Mouse (Mus musculus) heart, postnatal 0 days (tissue): ENCODE measurements around the gene Slc6a5. TPM values are rescaled to one million over a fixed set of nuclear protein-coding genes. Genes with fewer than 3 reads are reported as not detected.

Experiments used
- ATAC-seq: fragments of 200-750 bp; cut with Nextera tagmentation; 2 replicates; pipeline ENCODE4 v1.8.0; 2017; ENCODE audit warnings: low read depth, moderate number of reproducible peaks, moderate library complexity; ENCODE audit not compliant: insufficient read depth
- DNase-seq: peaks from one replicate; pipeline ENCODE4 v3.0.0-alpha.2; 2016; ENCODE audit warnings: low spot score
- H3K27ac ChIP-seq: fragments of 300-500 bp; sonication (generic); 2 replicates; pipeline ENCODE4 v1.5.1; 2014; ENCODE audit warnings: low read depth, mild to moderate bottlenecking
- H3K27me3 ChIP-seq: fragments of 300-500 bp; sonication (generic); 2 replicates; pipeline ENCODE4 v1.6.1; 2014; ENCODE audit warnings: low read length, mixed read lengths; ENCODE audit not compliant: control insufficient read depth, insufficient read depth
- H3K36me3 ChIP-seq: fragments of 300-500 bp; sonication (generic); replicated peaks from 2 replicates; pipeline ENCODE4 v1.6.1; 2014; ENCODE audit warnings: low read length, mixed read lengths; ENCODE audit not compliant: control insufficient read depth, insufficient read depth
- H3K4me1 ChIP-seq: fragments of 300-500 bp; sonication (generic); 2 replicates; pipeline ENCODE4 v1.6.1; 2014; ENCODE audit warnings: antibody characterized with exemption; ENCODE audit not compliant: control insufficient read depth, insufficient read depth
- H3K4me2 ChIP-seq: fragments of 300-500 bp; sonication (generic); 2 replicates; pipeline ENCODE4 v1.6.1; 2014; ENCODE audit warnings: low read depth, mild to moderate bottlenecking, low read length, moderate library complexity
- H3K4me3 ChIP-seq: fragments of 300-500 bp; sonication (generic); 2 replicates; pipeline ENCODE4 v1.5.1; 2014; ENCODE audit warnings: low read depth, low read length
- H3K9ac ChIP-seq: fragments of 300-500 bp; sonication (generic); replicated peaks from 2 replicates; pipeline ENCODE4 v1.6.1; 2014; ENCODE audit warnings: low read depth, low read length, mixed read lengths
- H3K9me3 ChIP-seq: fragments of 300-500 bp; sonication (generic); replicated peaks from 2 replicates; pipeline ENCODE4 v1.6.1; 2016; ENCODE audit warnings: low read length; ENCODE audit not compliant: control insufficient read depth
- CTCF ChIP-seq: IDR thresholded peaks from 2 replicates; pipeline ENCODE4 v1.5.1; 2016; ENCODE audit warnings: antibody characterized with exemption, control low read depth, low read depth
- EP300 ChIP-seq: IDR thresholded peaks from 2 replicates; pipeline ENCODE4 v1.6.1; 2016; ENCODE audit warnings: antibody characterized with exemption, low read depth
- WGBS: fragments of 180-500 bp; shearing (Covaris S2); extraction: QIAGEN DNeasy Blood & Tissue Kit; methylation state at CpG from one replicate; pipeline ENCODE4 v1.1.7; 2014; 5-methylcytosine and 5-hydroxymethylcytosine counted together
- polyA plus RNA-seq: library from polyadenylated mRNA; unstranded; fragments of >200 nt; fragmentation: Nextera tagmentation; extraction: Ambion mirVana; gene quantifications from 2 replicates; pipeline ENCODE4 v1.2.1, GENCODE M21; 2015
- total RNA-seq: library from RNA; depleted of rRNA; stranded (reverse); fragments of >200 nt; gene quantifications from 2 replicates; pipeline ENCODE4 v1.2.3, GENCODE M21; 2014; ENCODE audit warnings: low replicate concordance

The Slc6a5 gene
- total and polyA plus RNA-seq, 2 experiments from 2014 or later = not detected

- Histone ChIP-seq H3K4me3 (no peak overlapping the region), H3K9me3 (no peaks in the 10 kb centered on the region), H3K27me3 (no peaks in the 10 kb centered on the region), H3K9ac (no peak overlapping the region), H3K4me1 (0 out of 2 replicates have a peak, but pooled peaks cover 4% of the 10 kb centered on the region), H3K27ac (no peak overlapping the region), H3K4me2 (no peak overlapping the region), H3K36me3 (no peaks in the 10 kb centered on the region)
- ATAC-seq = no peak
- WGBS = 77% methylated on average over 13 of the region's 13 CpGs
- TF ChIP-seq EP300 (no peak), CTCF (no peak)
- no peak for DNase-seq
Observed at GRCm38 (mm10) chr7:49879051-49879450, 30.9 kb upstream of the Slc6a5 start.

- H3K4me2 ChIP-seq = no peak overlapping the region
- no peak overlapping the region for H3K9ac ChIP-seq
- no peak for TF ChIP-seq EP300
- no peak for TF ChIP-seq CTCF
- H3K4me1 ChIP-seq = 0 out of 2 replicates have a peak, but pooled peaks cover 4% of the 10 kb centered on the region
- no peaks in the 10 kb centered on the region for H3K27me3 ChIP-seq
- ATAC-seq (no peak), DNase-seq (no peak)
- no peak overlapping the region for H3K27ac ChIP-seq
- 67% methylated on average over 8 of the region's 8 CpGs for WGBS
- H3K9me3 ChIP-seq = no peaks in the 10 kb centered on the region
- no peak overlapping the region for H3K4me3 ChIP-seq
- no peaks in the 10 kb centered on the region for H3K36me3 ChIP-seq
Observed at GRCm38 (mm10) chr7:49879998-49880707, 29.8 kb upstream of the Slc6a5 start.

GRCm38 (mm10) chr7:49882288-49882687, 27.7 kb upstream of the Slc6a5 start:
- DNase-seq (no peak), ATAC-seq (no peak)
- Histone ChIP-seq H3K4me3 (no peak overlapping the region), H3K9ac (no peak overlapping the region), H3K27me3 (no peaks in the 10 kb centered on the region), H3K9me3 (no peaks in the 10 kb centered on the region), H3K36me3 (no peaks in the 10 kb centered on the region), H3K27ac (no peak overlapping the region), H3K4me1 (0 out of 2 replicates have a peak, but pooled peaks cover 4% of the 10 kb centered on the region), H3K4me2 (peak overlapping the region; percentile 38)
- WGBS = 9% methylated on average over 4 of the region's 4 CpGs
- TF ChIP-seq CTCF (no peak), EP300 (no peak)

- Histone ChIP-seq H3K9ac (no peak overlapping the region), H3K36me3 (no peaks in the 10 kb centered on the region), H3K4me1 (0 out of 2 replicates have a peak, but pooled peaks cover 4% of the 10 kb centered on the region), H3K27ac (no peak overlapping the region), H3K27me3 (no peaks in the 10 kb centered on the region), H3K4me2 (peak overlapping the region; percentile 38), H3K4me3 (no peak overlapping the region), H3K9me3 (no peaks in the 10 kb centered on the region)
- no peak for TF ChIP-seq CTCF
- no peak for DNase-seq
- 13% methylated on average over 16 of the region's 16 CpGs for WGBS
- ATAC-seq = no peak
Observed at GRCm38 (mm10) chr7:49882694-49883389, 27.1 kb upstream of the Slc6a5 start.

- TF ChIP-seq EP300 (no peak), CTCF (no peak)
- ATAC-seq (no peak), DNase-seq (no peak)
- Histone ChIP-seq H3K27me3 (no peaks in the 10 kb centered on the region), H3K9ac (no peak overlapping the region), H3K27ac (no peak overlapping the region), H3K4me1 (no peaks in the 10 kb centered on the region), H3K4me3 (no peak overlapping the region), H3K36me3 (no peaks in the 10 kb centered on the region), H3K4me2 (no peak overlapping the region), H3K9me3 (no peaks in the 10 kb centered on the region)
- WGBS = 61% methylated on average over 2 of the region's 2 CpGs
Observed at GRCm38 (mm10) chr7:49887776-49888390, 22.1 kb upstream of the Slc6a5 start.
